Mouse (Mus musculus) liver, embryonic 16.5 days (tissue): Measurements from ENCODE around the gene Taf1d. TPM values are rescaled to one million over a fixed set of nuclear protein-coding genes. Genes with fewer than 3 reads are reported as not detected.

ENCODE experiments used
- ATAC-seq: fragments of 200-750 bp; cut with Nextera tagmentation; 2 replicates; pipeline ENCODE4 v1.8.0; 2017; ENCODE audit warnings: low read depth, mild to moderate bottlenecking, moderate number of reproducible peaks, moderate library complexity
- H3K27ac ChIP-seq: fragments of 300-500 bp; sonication (generic); 2 replicates; pipeline ENCODE4 v1.5.1; 2014; ENCODE audit warnings: mild to moderate bottlenecking, low read length
- H3K27me3 ChIP-seq: fragments of 300-500 bp; sonication (generic); 2 replicates; pipeline ENCODE4 v1.6.1; 2014; ENCODE audit warnings: low read depth, low read length, mixed read lengths; ENCODE audit not compliant: control insufficient read depth, insufficient read depth
- H3K36me3 ChIP-seq: fragments of 300-500 bp; sonication (generic); 2 replicates; pipeline ENCODE4 v1.6.1; 2014; ENCODE audit warnings: mild to moderate bottlenecking; ENCODE audit not compliant: control insufficient read depth, insufficient read depth
- H3K4me1 ChIP-seq: fragments of 300-500 bp; sonication (generic); 2 replicates; pipeline ENCODE4 v1.6.1; 2014; ENCODE audit warnings: low read depth, low read length, mixed read lengths; ENCODE audit not compliant: control insufficient read depth
- H3K4me2 ChIP-seq: fragments of 300-500 bp; sonication (generic); 2 replicates; pipeline ENCODE4 v1.6.1; 2014; ENCODE audit warnings: low read depth, low read length, mixed read lengths
- H3K4me3 ChIP-seq: fragments of 300-500 bp; sonication (generic); 2 replicates; pipeline ENCODE4 v1.5.1; 2014; ENCODE audit warnings: low read depth, mild to moderate bottlenecking, low read length
- H3K9ac ChIP-seq: fragments of 300-500 bp; sonication (generic); 2 replicates; pipeline ENCODE4 v1.6.1; 2014; ENCODE audit warnings: low read depth, low read length
- H3K9me3 ChIP-seq: fragments of 300-500 bp; sonication (generic); replicated peaks from 2 replicates; pipeline ENCODE4 v1.6.1; 2016; ENCODE audit warnings: low read length; ENCODE audit not compliant: control insufficient read depth
- WGBS: fragments of 180-500 bp; shearing (Covaris S2); extraction: QIAGEN DNeasy Blood & Tissue Kit; methylation state at CpG from one replicate; pipeline ENCODE4 v1.1.7; 2014; ENCODE audit not compliant: insufficient replicate concordance; 5-methylcytosine and 5-hydroxymethylcytosine counted together
- polyA plus RNA-seq: library from polyadenylated mRNA; unstranded; fragments of >200 nt; fragmentation: Nextera tagmentation; extraction: Ambion mirVana; gene quantifications from 2 replicates; pipeline ENCODE4 v1.2.1, GENCODE M21; 2015

The Taf1d gene
- polyA plus RNA-seq, 1 experiment from 2014 or later: 21.3 TPM

- WGBS: under 1% methylated on average over 57 of the region's 57 CpGs
- Histone ChIP-seq H3K4me3 (peak within 1 kb of the TSS; percentile 98), H3K9ac (peak within 1 kb of the TSS; percentile 97), H3K9me3 (no peaks in the 10 kb centered on the region), H3K36me3 (peaks cover 18% of the 10 kb centered on the region), H3K4me1 (peaks cover 16% of the 10 kb centered on the region), H3K27me3 (no peaks in the 10 kb centered on the region), H3K4me2 (peak within 1 kb of the TSS; percentile 72), H3K27ac (peak within 1 kb of the TSS; percentile 93)
- peak; percentile 97 for ATAC-seq
These were observed 26.1 kb upstream of the Taf1d start, which contains the start of gene Med17 for GRCm38 (mm10) chr9:15279649-15280490. Gene Med17, minus strand, starts transcription at chr9:15279931.

DNA sequence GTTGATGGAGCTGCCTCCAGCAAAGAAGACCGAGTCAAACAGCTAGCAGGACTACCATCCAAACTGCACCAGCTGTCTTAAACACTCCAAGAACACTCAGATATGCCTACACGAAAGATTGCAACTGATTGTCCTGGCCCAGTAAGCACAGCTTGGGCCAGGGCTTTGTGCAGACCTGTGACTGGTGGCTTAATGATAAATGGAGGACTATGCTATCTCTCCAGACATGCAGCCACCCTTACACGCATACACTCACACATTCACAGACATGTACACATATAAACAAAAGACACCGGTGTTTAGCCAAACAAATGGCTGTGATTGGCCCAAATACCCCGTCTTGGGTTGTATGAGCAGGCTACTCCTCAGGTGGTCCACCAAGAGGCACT is 25.5 kb upstream of the Taf1d start:
- ATAC-seq: peak; percentile 30
- Histone ChIP-seq H3K27me3 (no peaks in the 10 kb centered on the region), H3K9ac (peak overlapping the region; percentile 67), H3K4me1 (peaks cover 16% of the 10 kb centered on the region), H3K36me3 (peaks cover 12% of the 10 kb centered on the region), H3K9me3 (no peaks in the 10 kb centered on the region), H3K4me2 (peak overlapping the region; percentile 72), H3K4me3 (peak overlapping the region; percentile 98), H3K27ac (peak overlapping the region; percentile 93)
- 27% methylated on average over 5 of the region's 5 CpGs for WGBS

DNA sequence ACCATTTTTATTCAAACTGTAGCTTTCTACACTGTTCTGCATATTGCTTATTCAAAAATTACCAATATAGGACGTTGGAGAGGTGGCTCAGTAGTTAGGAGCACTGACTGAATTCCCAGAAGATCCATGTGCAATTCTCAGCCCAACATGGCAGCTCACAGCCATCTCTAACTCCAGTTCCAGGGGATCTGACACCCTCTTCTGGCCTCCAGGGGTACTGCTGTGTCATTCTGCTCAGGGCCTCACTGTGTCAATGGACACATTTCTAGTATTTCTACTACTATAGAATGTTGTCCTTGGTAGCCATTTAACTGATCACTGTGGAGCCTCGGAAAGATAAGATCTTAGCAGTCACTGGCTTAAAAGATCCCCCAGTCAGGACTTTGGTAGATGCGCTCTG is 20.6 kb upstream of the Taf1d start:
- Histone ChIP-seq H3K4me3 (no peak overlapping the region), H3K27ac (no peak overlapping the region), H3K27me3 (no peaks in the 10 kb centered on the region), H3K9me3 (no peaks in the 10 kb centered on the region), H3K36me3 (no peaks in the 10 kb centered on the region), H3K9ac (no peak overlapping the region), H3K4me1 (peaks cover 25% of the 10 kb centered on the region), H3K4me2 (no peak overlapping the region)
- 53% methylated on average over 3 of the region's 3 CpGs for WGBS
- no peak for ATAC-seq

GRCm38 (mm10) chr9:15287846-15288245 is 18.2 kb upstream of the Taf1d start:
- Histone ChIP-seq H3K27ac (no peak overlapping the region), H3K4me1 (peaks cover 19% of the 10 kb centered on the region), H3K36me3 (no peaks in the 10 kb centered on the region), H3K4me3 (no peak overlapping the region), H3K9ac (no peak overlapping the region), H3K9me3 (no peaks in the 10 kb centered on the region), H3K27me3 (no peaks in the 10 kb centered on the region), H3K4me2 (no peak overlapping the region)
- 33% methylated on average over 6 of the region's 6 CpGs for WGBS
- no peak for ATAC-seq

DNA sequence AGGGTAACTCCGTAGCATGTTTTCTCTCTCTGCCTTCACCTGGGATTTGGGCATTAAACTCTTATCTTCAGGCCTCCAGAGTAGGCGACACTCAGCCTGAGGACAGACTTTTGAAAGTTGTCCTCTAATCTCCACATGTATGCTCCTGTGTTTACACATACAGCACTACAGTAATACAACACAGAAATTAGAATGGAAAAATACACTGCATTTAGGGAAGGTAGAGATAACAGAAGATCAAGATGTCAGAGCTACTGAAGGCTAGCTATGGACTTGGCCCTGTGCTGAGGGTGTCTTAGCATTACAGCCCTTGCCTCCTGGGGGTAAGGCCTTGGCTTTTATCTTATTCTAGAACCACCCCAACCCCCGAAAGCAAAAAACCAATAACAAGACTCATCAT is 17.6 kb upstream of the Taf1d start:
- no peak overlapping the region for H3K27ac ChIP-seq
- H3K9ac ChIP-seq: no peak overlapping the region
- H3K4me2 ChIP-seq: no peak overlapping the region
- peaks cover 19% of the 10 kb centered on the region for H3K4me1 ChIP-seq
- H3K36me3 ChIP-seq: peaks cover 5% of the 10 kb centered on the region; the same call in 1 of the 2 replicates
- H3K9me3 ChIP-seq: no peaks in the 10 kb centered on the region
- WGBS: 34% methylated on average over 3 of the region's 3 CpGs
- no peak for ATAC-seq
- H3K4me3 ChIP-seq: no peak overlapping the region
- H3K27me3 ChIP-seq: no peaks in the 10 kb centered on the region

DNA sequence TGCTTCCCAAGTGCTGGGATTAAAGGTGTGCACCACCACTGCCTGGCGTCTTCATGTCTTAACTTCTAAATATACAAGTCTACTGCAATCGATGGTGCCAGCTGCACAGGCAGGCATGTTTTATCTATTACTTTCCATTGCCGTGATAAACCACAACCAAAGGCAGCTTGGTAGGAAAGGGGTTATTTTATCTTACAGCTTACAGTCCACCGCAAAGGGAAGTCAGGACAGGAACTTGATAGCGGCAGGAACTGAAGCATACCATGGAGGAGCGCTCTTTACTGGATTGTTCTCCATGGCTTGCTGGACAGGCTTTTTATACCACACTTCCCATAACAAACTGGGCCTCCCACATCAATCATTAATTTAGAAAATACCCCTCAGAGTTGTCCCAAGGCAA is 16.8 kb upstream of the Taf1d start:
- peaks cover 19% of the 10 kb centered on the region for H3K4me1 ChIP-seq
- H3K9me3 ChIP-seq: no peaks in the 10 kb centered on the region
- no peak overlapping the region for H3K4me3 ChIP-seq
- no peak overlapping the region for H3K4me2 ChIP-seq
- H3K9ac ChIP-seq: no peak overlapping the region
- WGBS: 15% methylated on average over 6 of the region's 6 CpGs
- H3K36me3 ChIP-seq: peaks cover 5% of the 10 kb centered on the region; the same call in 1 of the 2 replicates
- peak; percentile 80 for ATAC-seq
- H3K27me3 ChIP-seq: no peaks in the 10 kb centered on the region
- H3K27ac ChIP-seq: 0 out of 2 replicates have a peak overlapping the region, but pooled peaks have one; percentile 24

- WGBS: 67% methylated on average over 7 of the region's 7 CpGs
- no peak overlapping the region for H3K4me3 ChIP-seq
- H3K4me1 ChIP-seq: no peaks in the 10 kb centered on the region
- no peak for ATAC-seq
- no peaks in the 10 kb centered on the region for H3K9me3 ChIP-seq
- H3K36me3 ChIP-seq: peaks cover 5% of the 10 kb centered on the region; the same call in 1 of the 2 replicates
- no peak overlapping the region for H3K9ac ChIP-seq
- no peak overlapping the region for H3K27ac ChIP-seq
- no peak overlapping the region for H3K4me2 ChIP-seq
- no peaks in the 10 kb centered on the region for H3K27me3 ChIP-seq
These were observed 8.9 kb upstream of the Taf1d start for GRCm38 (mm10) chr9:15297112-15297511.

- Histone ChIP-seq H3K9me3 (no peaks in the 10 kb centered on the region), H3K27me3 (no peaks in the 10 kb centered on the region), H3K27ac (no peak overlapping the region), H3K4me3 (no peak overlapping the region), H3K4me1 (no peaks in the 10 kb centered on the region), H3K9ac (no peak overlapping the region), H3K36me3 (no peaks in the 10 kb centered on the region), H3K4me2 (no peak overlapping the region)
- ATAC-seq: no peak
- 18% methylated on average over 2 of the region's 2 CpGs for WGBS
These were observed 7.6 kb upstream of the Taf1d start for GRCm38 (mm10) chr9:15298451-15298850.

GRCm38 (mm10) chr9:15300056-15300455 is 6.0 kb upstream of the Taf1d start:
- H3K9me3 ChIP-seq: no peaks in the 10 kb centered on the region

More at GRCm38 (mm10) chr9:15300056-15300455, 6.0 kb upstream of the Taf1d start:
- Histone ChIP-seq H3K36me3 (no peaks in the 10 kb centered on the region), H3K4me1 (no peaks in the 10 kb centered on the region), H3K4me3 (no peak overlapping the region), H3K27ac (no peak overlapping the region), H3K9ac (no peak overlapping the region), H3K4me2 (no peak overlapping the region), H3K27me3 (no peaks in the 10 kb centered on the region)
- WGBS: 69% methylated on average over 5 of the region's 5 CpGs
- ATAC-seq: no peak
